Mouse (Mus musculus) heart, postnatal 25 days (tissue): ENCODE measurements around the gene Abcb4. TPM values are rescaled to one million over a fixed set of nuclear protein-coding genes. Genes with fewer than 3 reads are reported as not detected.
"Not testable (repeated sequence)": the region's sequence is repeated elsewhere in the genome, so short reads cannot be mapped to it uniquely, and the experiment has no call there.

Experiments used
- DNase-seq: peaks from one replicate; pipeline ENCODE4 v3.0.0; 2022; ENCODE audit warnings: low spot score
- intact Hi-C: fragments of 180-260 bp; cut with DNase I; formaldehyde crosslinking; loops from one replicate; pipeline ENCODE4 v1.15.1; 2025
- total RNA-seq, 2 experiments: library from RNA; stranded (reverse); gene quantifications; 2 replicates each; pipeline ENCODE4 v1.2.3; 2021

The Abcb4 gene
- total RNA-seq, 2 experiments from 2014 or later = 11.5 to 12.3 TPM

DNA sequence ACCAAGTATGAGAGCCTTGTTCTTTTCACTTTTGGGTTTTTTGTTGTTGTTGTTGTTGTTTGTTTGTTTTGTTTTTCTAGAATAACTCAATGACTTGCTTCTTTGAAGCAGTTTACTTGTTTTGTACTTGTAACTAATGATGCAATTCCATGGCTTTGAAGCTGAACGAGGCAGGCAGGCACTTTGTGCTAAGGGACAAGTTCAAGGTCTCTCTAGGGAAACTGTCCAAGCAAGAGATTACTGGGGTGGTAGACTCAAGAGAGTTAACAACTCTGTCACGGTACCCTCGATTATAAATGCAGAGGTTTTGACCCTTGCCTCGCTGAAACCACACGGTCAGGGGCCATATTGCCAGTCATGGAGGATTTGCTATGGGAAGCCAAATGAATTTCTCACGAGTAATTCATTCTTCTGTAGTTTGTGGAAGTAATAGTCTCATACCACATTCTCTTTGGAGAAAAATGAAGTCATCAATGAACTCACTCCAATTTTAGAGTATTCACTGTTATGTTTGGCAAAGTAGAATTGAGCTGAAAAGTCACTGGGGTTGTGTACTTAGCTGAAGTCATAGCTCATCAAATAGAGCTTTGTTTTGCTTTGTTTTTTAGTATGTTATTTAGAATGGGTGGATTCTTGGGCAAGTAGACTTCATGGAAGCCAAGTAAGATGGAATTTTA is 8.8 kb downstream of the Abcb4 start:
- intact Hi-C loops = no loop called here
- DNase-seq = no peak

- intact Hi-C loops = no loop called here
- no peak for DNase-seq
These were observed 11.0 kb downstream of the Abcb4 start for GRCm38 (mm10) chr5:8904539-8904938.

GRCm38 (mm10) chr5:8911567-8912198 is 18.2 kb downstream of the Abcb4 start:
- no peak for DNase-seq
- intact Hi-C loops = no loop called here

GRCm38 (mm10) chr5:8916400-8916799 is 22.9 kb downstream of the Abcb4 start:
- DNase-seq = no peak
- intact Hi-C loops = no loop called here

- intact Hi-C loops = no loop called here
- DNase-seq = no peak
These were observed 23.6 kb downstream of the Abcb4 start for GRCm38 (mm10) chr5:8917069-8917468.

DNA sequence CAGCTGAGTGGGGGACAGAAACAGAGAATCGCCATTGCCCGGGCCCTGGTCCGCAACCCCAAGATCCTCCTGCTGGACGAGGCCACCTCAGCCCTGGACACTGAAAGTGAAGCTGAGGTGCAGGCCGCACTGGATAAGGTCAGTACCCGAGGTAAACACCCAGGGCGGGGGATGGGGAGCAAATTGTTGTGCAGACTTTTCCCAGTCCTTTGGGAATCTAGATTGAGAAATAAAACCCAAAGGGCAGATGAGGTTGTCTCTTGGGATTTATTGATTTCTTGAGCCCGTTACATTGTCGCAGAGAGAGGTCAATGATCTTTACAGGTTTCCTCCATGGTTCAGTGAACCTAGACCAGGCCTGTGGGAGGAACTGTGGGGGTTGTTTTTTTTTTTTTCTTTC is 34.9 kb downstream of the Abcb4 start:
- intact Hi-C loops = no loop called here

GRCm38 (mm10) chr5:8937965-8938364 is 44.4 kb downstream of the Abcb4 start:
- intact Hi-C loops = no loop called here
- DNase-seq = no peak

More for the DNA sequence above, 34.9 kb downstream of the Abcb4 start:
- DNase-seq = no peak

DNA sequence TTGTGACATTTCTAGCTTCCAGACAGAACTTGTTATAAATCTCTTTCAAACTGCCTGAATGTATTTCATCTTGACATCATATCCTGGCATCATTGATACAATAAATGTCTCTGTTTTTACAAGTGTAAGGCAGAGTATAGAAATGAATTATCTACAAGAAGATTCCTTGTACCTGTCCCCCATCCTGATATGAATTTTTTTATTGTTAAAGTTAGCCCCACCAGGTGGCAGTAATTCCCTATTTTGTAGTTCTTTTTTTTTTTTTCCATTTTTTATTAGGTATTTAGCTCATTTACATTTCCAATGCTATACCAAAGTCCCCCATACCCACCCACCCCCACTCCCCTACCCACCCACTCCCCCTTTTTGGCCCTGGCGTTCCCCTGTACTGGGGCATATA is 47.7 kb downstream of the Abcb4 start:
- not testable (repeated sequence) for DNase-seq
- intact Hi-C loops = loop anchor here (10.0 kb wide), 1 partner anchor 104 kb away; no protein-coding TSS in a partner anchor

- no peak for DNase-seq
- intact Hi-C loops = loop anchor here (10.0 kb wide), 1 partner anchor 101 kb away; no protein-coding TSS in a partner anchor
These were observed 50.3 kb downstream of the Abcb4 start for GRCm38 (mm10) chr5:8943836-8944235.

- intact Hi-C loops = loop anchor here (10.0 kb wide), 1 partner anchor 97 kb away; no protein-coding TSS in a partner anchor
- DNase-seq = no peak
These were observed 54.0 kb downstream of the Abcb4 start for GRCm38 (mm10) chr5:8947423-8948110.

GRCm38 (mm10) chr5:8953660-8954059 is 60.1 kb downstream of the Abcb4 start:
- no peak for DNase-seq
- intact Hi-C loops = no loop called here

DNA sequence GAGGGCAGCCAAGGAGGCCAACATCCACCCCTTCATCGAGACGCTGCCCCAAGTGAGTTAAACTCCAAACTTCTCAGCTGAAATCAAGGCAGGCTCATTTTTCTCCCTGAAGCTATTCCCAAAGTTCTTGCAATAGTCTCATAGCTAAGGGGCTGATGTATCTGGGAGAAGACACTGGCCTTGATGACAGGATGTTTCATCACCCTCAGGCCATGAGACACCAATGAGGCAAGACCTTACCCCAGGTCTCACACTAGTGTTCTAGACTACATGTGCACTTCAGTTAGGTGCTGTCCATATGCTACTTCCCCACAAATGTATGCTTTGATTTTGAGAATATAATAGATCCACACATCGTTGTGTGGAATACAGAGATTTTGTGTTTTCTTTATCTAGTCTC is 62.0 kb downstream of the Abcb4 start:
- intact Hi-C loops = no loop called here
- no peak for DNase-seq

- DNase-seq = no peak
- intact Hi-C loops = no loop called here
These were observed 67.0 kb downstream of the Abcb4 start for GRCm38 (mm10) chr5:8960534-8960933.

GRCm38 (mm10) chr5:8964487-8964886 is 71.0 kb downstream of the Abcb4 start:
- intact Hi-C loops = no loop called here
- no peak for DNase-seq

GRCm38 (mm10) chr5:8970694-8971093 is 77.2 kb downstream of the Abcb4 start:
- DNase-seq = no peak
- intact Hi-C loops = no loop called here

DNA sequence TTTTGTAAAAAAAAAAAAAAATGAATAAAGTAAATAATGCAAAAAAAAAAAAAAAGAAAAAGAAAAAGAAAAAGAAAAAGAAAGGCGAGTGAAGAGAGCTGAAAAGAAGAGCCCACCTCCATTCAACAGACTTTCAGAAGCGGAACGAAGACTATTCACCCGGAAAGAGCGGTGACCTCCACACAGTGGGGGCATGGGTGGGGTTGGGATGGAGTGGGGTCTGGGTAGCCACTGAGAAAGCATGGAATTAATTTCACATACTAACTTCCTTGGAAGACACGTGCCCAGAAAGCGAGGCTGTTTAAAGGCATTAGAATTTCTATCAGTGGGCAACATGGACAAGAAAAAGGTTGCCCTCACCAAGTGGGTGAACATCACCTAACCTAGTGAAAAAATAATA is 78.8 kb downstream of the Abcb4 start:
- DNase-seq = no peak
- intact Hi-C loops = no loop called here

DNA sequence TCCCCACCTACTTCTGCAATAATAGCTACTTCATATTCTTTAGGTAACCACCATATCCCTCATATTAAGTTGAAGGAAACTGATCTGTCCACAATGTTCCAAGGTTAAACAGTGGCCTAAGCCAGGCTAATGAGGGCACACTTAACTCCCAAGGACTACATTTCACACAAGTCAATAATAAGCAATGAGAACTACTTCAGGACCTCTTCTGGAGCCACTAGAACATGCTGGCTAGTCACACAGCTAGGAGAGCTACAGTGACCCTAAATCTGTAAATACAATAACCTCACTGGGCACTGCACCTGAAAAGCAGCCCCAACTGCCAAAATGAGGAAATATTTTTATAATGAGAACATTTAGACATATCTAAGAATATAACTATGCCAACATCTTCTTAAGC is 81.2 kb downstream of the Abcb4 start:
- DNase-seq = no peak
- intact Hi-C loops = no loop called here

- no peak for DNase-seq
- intact Hi-C loops = no loop called here
These were observed 92.0 kb downstream of the Abcb4 start for GRCm38 (mm10) chr5:8985470-8985869.

DNA sequence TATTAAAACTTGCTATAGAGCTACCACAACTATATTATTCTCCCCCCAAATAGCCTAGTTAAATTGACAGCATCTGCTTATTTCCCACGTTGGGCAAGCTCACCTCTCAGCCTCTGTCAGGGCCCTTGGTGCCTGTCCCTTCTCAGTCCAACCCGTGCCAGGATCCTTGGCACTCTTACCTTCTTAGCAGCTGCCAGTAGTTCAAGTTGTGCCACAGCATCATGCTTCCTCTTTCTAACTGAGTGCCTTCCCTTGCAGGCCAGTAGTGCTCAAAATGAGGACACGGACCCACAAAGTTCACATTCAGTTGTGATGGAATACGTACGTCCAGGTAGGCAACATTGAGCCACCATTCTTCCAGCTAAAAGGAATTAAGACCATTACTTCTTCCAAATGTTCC is 94.4 kb downstream of the Abcb4 start:
- no peak for DNase-seq
- intact Hi-C loops = no loop called here

DNA sequence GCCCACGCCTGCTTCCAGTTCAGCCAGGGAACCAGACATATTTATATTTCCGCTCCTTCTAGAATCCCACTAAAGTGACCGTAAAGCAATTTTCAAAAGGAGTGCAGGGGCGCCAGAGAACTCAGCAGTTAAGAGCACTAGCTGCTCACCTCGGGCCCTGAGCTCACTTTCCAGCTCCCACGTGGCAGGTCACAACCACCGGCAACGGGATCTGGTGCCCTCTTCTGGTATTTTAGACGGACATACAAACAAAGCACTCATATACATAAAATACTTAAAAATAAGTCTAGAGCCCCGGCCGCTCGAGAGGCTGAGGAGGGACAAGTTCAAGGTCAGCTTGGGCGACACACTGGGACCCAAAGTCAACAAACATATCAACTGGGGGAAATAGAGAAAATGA is 97.0 kb downstream of the Abcb4 start:
- intact Hi-C loops = no loop called here
- no peak for DNase-seq

GRCm38 (mm10) chr5:8991626-8992025 is 98.1 kb downstream of the Abcb4 start:
- intact Hi-C loops = no loop called here
- no peak for DNase-seq
